Mouse (Mus musculus): ENCODE results near the gene Tmsb4x.

DNA sequence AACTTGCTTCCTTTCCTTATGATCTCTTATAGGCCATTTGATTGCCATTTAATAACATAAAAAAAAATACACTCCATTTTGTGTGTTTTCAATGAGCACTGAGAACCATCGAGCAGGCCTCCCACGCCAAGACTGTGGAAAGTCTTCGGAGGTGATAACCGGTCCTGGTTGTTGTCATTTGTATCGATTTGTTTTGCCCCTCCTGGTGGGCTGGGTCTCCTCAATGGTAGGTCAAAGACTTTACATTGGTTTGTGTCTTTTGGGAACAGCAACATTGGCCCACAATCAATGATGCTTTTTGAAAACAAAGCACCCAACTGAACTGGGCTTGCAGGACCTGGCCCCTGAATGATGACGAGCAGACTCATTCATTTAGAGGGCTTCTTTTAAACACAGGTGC, 18.6 kb upstream of the Tmsb4x start:
- TF ChIP-seq CTCF (IDR thresholded peaks at IDR 0.05; ENCODE audit: low read depth, low read length): no peak
- TF ChIP-seq EP300 (IDR thresholded peaks at IDR 0.05; ENCODE audit: insufficient read depth, low read depth, low read length): no peak

All from ES-Bruce4 (cell line).